Mouse (Mus musculus): ENCODE data around the gene C1qb. TPM values are rescaled to one million over a fixed set of nuclear protein-coding genes. Genes with fewer than 3 reads are reported as not detected.

Gene C1qb
- 186 and 205 TPM in 2 replicates for polyA plus RNA-seq (2021; fragmentation: Nextera tagmentation)
- long read RNA-seq, experiment 1, transcript C1qb-201 (3 exons, 1,088 nt), result major isoform, 98 of 103 reads
- long read RNA-seq, experiment 1, partial matches to known transcripts, result 2 of 103 reads
- long read RNA-seq, experiment 1, other reads (novel, unspliced or antisense), result 3 of 103 reads
- long read RNA-seq, experiment 2, transcript C1qb-201 (3 exons, 1,088 nt), result major isoform, 175 of 186 reads
- long read RNA-seq, experiment 2, partial matches to known transcripts, result 10 of 186 reads
- long read RNA-seq, experiment 2, other reads (novel, unspliced or antisense), result 1 of 186 reads

GRCm38 (mm10) chr4:136886101-136886500 lies at the start of gene C1qb:
Gene C1qb, minus strand, starts transcription at chr4:136886187.

GRCm38 (mm10) chr4:136898637-136899036 lies 12.7 kb upstream of the C1qb start, which contains the start of gene C1qa:
Gene C1qa, minus strand, starts transcription at chr4:136898803.

GRCm38 (mm10) chr4:136892811-136893210 lies 6.8 kb upstream of the C1qb start, which contains the start of gene C1qc:
Gene C1qc, minus strand, starts transcription at chr4:136893065.

GRCm38 (mm10) chr4:136835621-136836386 lies 50.2 kb downstream of the C1qb start, which contains the start of gene Ephb2:
Gene Ephb2, minus strand, starts transcription at chr4:136835988.

Other genes with a start within 250 kb of the C1qb start
- gene Ephb2, start 50.2 kb downstream of the C1qb start, polyA plus RNA-seq (2021; fragmentation: Nextera tagmentation), result 0.70 and 1.6 TPM in 2 replicates
- gene C1qc, start 6.9 kb upstream of the C1qb start, polyA plus RNA-seq (2021; fragmentation: Nextera tagmentation), result 128 and 146 TPM in 2 replicates
- gene C1qa, start 12.6 kb upstream of the C1qb start, polyA plus RNA-seq (2021; fragmentation: Nextera tagmentation), result 166 and 196 TPM in 2 replicates
- 0.38 and 0.88 TPM in 2 replicates for gene Epha8, start 70.6 kb upstream of the C1qb start, polyA plus RNA-seq (2021; fragmentation: Nextera tagmentation)
- gene Zbtb40, start 162.6 kb upstream of the C1qb start, polyA plus RNA-seq (2021; fragmentation: Nextera tagmentation), result 1.3 and 1.5 TPM in 2 replicates